Mouse (Mus musculus) kidney, adult 2 months (tissue): Measurements from ENCODE around the gene Yif1b.

Experiments used
- CTCF ChIP-seq: fragments of 200-500 bp; conservative IDR thresholded peaks from 2 replicates; pipeline ENCODE4 v1.5.1; 2011; ENCODE audit warnings: low read depth, mild to moderate bottlenecking, control low read depth, low read length, moderate library complexity, mixed read lengths; ENCODE audit not compliant: insufficient read depth, insufficient read length
- POLR2A ChIP-seq: fragments of 200-500 bp; IDR thresholded peaks from one replicate; pipeline ENCODE4 v1.6.1; 2011; ENCODE audit warnings: low read depth, low read length, control low read depth

DNA sequence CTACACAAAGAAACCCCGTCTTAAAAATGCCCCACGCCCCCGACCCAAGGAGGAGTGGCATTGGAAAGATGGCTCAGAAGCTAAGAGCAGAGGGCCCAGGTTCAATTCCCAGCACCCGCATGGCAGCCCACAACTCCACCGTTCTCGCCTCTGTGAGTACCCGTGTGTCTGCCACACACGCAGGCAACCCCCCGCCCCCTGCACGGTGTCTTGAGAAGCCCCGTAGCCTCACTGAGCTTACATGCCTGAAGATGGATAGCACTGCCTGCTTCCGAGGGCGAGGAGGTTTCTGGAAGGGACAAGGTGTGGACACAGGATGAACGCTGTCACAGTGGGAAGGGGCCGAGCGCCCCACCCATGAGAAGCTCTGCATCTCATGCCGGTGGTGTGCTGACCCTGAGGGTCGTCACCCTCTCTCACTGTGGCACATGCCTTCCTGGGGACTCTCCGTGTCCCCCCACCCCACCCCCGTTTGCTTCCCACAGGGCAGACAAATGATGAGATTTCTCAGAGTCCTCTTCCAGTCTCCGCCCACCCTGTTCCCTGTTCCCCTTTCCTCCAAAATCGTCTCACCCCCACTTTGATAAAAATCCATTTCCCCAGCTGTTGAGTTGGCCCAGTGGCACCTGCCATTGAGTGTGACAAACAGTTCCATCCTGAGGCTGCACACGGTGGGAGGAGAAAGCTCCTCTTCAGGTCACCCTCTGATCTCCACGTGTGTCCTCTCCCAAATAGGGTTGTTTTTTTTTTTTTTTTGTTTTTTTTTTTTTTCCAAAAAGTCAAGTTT, 57.9 kb downstream of the Yif1b start:
- TF ChIP-seq POLR2A (no peak), CTCF (no peak)
